Mouse (Mus musculus): Measurements from ENCODE around the gene Gjb4. TPM values are rescaled to one million over a fixed set of nuclear protein-coding genes. Genes with fewer than 3 reads are reported as not detected.
A peak's percentile ranks its signal among the peaks of the same experiment; 100 is the strongest.

Gene Gjb4
- total RNA-seq, 2 experiments from 2014 or later, result not detected

DNA sequence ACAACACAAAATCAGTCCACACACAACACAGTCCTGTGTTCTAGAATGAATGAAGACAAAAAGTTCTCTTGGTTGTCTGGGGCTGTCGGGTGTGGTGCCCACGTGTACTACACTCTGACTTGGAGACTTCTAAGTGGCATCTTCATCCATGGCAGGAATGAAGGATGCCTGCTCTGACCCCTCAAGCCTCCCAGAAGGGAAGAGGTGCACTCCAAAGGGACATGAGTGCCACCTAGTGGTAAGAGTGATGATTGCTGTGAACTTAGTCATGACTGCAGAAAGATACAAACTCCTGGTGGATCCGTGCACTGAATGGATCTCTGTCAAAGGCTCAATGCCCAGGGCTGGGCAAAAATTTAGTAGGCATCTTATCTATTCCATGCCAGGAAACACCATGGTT, 34.3 kb downstream of the Gjb4 start:
- peak in 1 of 2 experiments; percentile 47 for DNase-seq (ENCODE audit: low spot score in 2 of 2)
- intact Hi-C loops (cut with DNase I), result loop anchor here (2.0 to 10.0 kb wide), 4 partner anchors 67 to 765 kb away; partner anchors contain the start of gene Clspn

DNA sequence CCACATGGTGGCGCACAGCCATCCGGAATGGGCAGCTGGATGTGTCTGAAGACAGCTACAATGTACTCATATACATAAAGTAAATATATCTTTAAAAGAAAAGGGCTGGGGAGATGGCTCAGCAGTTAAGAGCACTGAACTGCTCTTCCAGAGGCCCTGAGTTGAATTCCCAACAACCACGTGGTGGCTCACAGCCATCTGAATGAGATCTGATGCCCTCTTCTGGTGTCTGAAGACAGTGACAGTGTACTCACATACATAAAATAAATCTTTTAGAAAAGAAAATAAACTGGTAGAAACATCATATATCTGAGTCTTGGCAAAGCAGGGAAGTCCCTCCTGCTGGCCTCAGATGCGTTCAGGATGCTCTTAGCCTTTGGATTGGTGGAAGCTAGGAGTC, 36.7 kb downstream of the Gjb4 start:
- DNase-seq (ENCODE audit: low spot score in 2 of 2), result no peak

DNA sequence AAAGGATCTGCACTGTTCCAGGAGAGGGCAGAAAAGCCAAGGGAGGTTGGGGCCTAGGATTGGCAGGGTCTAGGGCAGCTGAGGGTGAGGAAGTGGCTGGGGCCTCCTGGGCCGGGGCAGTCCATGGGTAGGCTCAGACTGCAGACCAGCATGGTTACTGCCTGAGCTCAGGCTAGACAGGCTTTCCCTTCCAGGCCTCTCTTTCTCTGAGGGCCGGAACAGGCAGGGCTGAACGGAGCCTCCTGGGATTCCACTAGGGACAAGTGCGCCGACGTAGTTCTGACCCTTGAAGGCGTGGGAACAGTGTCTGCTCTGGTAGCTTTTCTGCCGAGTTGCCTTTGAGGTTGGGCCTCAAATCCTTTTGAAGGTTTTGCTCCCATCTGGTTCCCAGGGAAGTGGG, 38.1 kb downstream of the Gjb4 start:
- no peak for DNase-seq (ENCODE audit: low spot score in 2 of 2)
- intact Hi-C loops (cut with DNase I), result loop anchor here (10.0 kb wide), 2 partner anchors 261 to 761 kb away; partner anchors contain the start of gene Clspn

More for the DNA sequence above, 36.7 kb downstream of the Gjb4 start:
- intact Hi-C loops (cut with DNase I), result loop anchor here (10.0 kb wide), 2 partner anchors 262 to 762 kb away; partner anchors contain the start of gene Clspn

DNA sequence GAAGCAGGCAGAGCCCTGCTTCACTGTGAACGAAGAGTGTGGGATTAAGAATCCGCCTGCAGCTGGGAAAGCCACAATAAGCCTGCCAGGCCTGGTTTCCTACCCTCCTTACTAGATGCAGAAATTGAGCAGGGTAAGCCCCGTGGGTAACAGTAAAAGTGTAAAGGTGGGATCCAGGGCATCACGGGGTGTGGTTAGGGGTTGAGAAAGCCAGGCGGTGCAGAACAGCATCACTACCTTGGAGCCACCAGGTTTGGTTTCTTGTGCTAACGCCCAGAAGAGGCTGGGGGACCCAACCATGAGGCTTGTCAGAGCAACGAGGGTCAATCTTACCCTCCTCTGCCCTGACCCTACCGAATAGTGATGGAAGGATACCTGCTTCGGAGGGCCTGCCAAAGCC, 39.3 kb downstream of the Gjb4 start:
- intact Hi-C loops (cut with DNase I), result loop anchor here (10.0 kb wide), 2 partner anchors 260 to 760 kb away; partner anchors contain the start of gene Clspn
- DNase-seq (ENCODE audit: low spot score in 2 of 2), result peak in 1 of 2 experiments; percentile 17

DNA sequence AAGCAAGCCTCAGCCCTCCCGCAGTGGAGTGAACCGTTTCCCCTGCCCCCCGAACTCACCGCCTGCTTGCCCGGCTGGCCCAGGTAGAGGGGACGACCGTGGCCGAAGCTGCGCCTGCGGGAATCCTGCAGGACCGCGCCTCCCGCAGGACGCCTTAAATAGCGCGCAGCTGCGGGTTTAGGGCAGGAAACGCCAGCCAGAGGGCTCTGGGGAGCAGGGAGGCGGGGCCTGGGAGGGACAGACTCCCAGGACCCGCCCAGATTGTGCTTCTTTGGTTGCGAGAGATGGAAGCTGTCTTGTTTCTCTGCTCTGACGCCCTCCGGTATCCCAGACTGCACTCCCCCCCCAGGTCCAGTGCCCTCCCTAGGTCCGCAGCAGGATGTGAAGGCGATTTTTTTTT, 40.0 kb downstream of the Gjb4 start, which contains the start of gene Gja4:
Gene Gja4 (minus strand): TSS at position 179 of the 400 bp plus-strand sequence.
- DNase-seq (ENCODE audit: low spot score in 2 of 2), result peak; percentile 55 to 57
- intact Hi-C loops (cut with DNase I), result loop anchor here (10.0 kb wide), 2 partner anchors 259 to 759 kb away; partner anchors contain the start of gene Clspn

DNA sequence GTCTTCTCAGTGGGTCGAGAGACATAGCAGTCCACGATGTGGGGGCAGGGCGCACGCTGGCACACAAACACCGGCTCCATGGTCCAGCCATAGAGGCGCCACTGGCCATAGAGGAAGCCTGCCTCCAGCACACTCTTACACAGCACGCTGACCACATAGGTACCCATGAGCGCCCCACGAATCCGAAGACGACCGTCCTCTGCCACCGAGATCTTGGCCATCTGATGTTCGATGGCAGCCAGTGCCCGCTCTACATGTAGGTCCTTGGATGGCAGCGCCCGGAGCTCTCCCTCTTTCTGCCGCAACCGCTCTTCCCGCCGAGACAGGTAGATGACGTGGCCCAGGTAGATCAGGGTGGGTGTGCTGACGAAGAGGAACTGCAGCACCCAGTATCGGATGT, 41.5 kb downstream of the Gjb4 start:
- intact Hi-C loops (cut with DNase I), result loop anchor here (10.0 kb wide), 2 partner anchors 258 to 758 kb away; partner anchors contain the start of gene Clspn
- no peak for DNase-seq (ENCODE audit: low spot score in 2 of 2)

DNA sequence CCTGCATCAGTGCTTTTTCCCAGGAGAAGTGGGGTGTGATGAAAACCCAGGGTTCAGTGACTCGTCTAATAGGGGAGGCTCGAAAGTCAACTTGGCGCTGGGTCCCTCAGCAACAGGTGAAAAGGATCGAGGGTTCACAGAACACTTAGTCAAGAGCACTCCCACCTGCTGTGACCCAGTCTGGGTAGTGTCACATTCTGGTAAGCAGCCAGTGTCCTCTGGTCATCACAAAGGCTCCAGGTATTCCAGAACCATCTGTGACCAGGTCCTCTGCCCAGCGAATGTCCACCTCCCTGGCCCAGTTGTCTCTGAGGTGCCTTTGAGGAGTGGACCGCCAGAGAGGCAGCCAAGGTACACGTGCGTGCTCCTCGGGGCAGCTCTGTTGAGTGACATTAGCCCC, 42.3 kb downstream of the Gjb4 start:
- intact Hi-C loops (cut with DNase I), result loop anchor here (10.0 kb wide), 2 partner anchors 257 to 757 kb away; partner anchors contain the start of gene Clspn
- no peak for DNase-seq (ENCODE audit: low spot score in 2 of 2)

DNA sequence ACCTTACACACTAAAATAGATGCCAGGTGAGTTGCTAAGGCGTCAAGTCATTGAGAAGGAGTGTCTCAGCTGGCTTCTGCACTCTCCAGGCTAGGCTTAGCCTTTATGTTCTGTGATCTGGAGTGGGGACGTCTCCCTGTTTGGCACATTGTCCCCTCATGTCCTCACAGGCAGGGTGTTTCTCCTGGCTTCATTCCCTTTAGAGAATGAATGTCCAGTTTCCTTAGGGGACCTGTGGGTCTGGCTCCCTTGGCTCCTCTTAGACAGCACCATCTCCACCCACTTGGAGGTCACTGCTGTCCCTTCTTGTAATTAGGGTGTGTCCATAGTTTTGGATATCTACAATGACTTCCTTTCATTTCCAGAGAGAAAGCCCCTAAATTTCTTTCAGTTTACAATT, 47.0 kb downstream of the Gjb4 start:
- no peak for DNase-seq (ENCODE audit: low spot score in 2 of 2)
- intact Hi-C loops (cut with DNase I), result no loop called here

DNA sequence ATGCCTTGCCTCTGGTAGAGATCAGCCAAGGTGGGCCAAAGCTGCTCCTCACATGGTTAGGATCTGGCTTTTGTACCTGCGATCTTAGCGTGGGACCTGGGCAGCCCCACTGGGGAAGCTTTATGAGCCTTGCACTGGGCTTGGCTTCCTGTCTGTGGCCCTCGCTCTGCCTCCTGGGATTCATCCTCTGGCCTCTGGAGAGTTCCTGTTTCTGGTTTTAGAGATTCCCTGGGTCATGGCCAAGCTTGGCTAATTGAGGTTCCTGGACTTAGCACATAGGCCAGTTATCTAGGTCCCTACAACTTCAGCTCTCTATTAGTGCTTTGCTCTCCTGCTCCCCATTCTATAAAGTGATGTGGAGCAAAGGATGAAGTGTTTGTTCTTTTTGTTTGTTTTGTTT, 50.1 kb downstream of the Gjb4 start:
- intact Hi-C loops (cut with DNase I), result no loop called here
- no peak for DNase-seq (ENCODE audit: low spot score in 2 of 2)

Other genes starting within 250 kb of the Gjb4 start
- gene Tmem35b, start 230.4 kb downstream of the Gjb4 start, total RNA-seq (2021), result 1 to 10 TPM; 1.9 to 4.1 TPM
- gene Dlgap3, start 184.9 kb downstream of the Gjb4 start, total RNA-seq (2021), result 100 to 1,000 TPM; 380 to 420 TPM
- 10 to 100 TPM; 52.6 to 59.2 TPM for gene Smim12, start 110.3 kb downstream of the Gjb4 start, total RNA-seq (2021)
- 1 to 10 TPM; 3.6 to 4.5 TPM for gene Gja4, start 40.0 kb downstream of the Gjb4 start, total RNA-seq (2021)
- gene Gjb3, start 23.2 kb downstream of the Gjb4 start, total RNA-seq (2021), result not detected
- not detected for gene Gjb5, start 4.1 kb upstream of the Gjb4 start, total RNA-seq (2021)